Mouse (Mus musculus): Measurements from ENCODE around the gene Sh3bp5l. TPM values are rescaled to one million over a fixed set of nuclear protein-coding genes. Genes with fewer than 3 reads are reported as not detected.

Sh3bp5l gene
- polyA plus RNA-seq, 2 experiments, result 9.0 to 9.1 TPM

GRCm38 (mm10) chr11:58331546-58331945, 1.0 kb downstream of the Sh3bp5l start:
- Histone ChIP-seq H3K4me3 (ENCODE audit: insufficient read depth in 1 of 2, low read depth in 2 of 2, low read length in 2 of 2) (peak overlapping the region; percentile 92 to 96), H3K27me3 (ENCODE audit: control insufficient read depth, insufficient read depth, low read length) (no peaks in the 10 kb centered on the region), H3K9me3 (ENCODE audit: control insufficient read depth, low read length) (no peaks in the 10 kb centered on the region), H3K4me2 (ENCODE audit: low read depth) (peak overlapping the region; percentile 78), H3K4me1 (replicated peaks; ENCODE audit: control insufficient read depth in 2 of 2, insufficient read depth in 2 of 2, low read length in 1 of 2) (peaks cover 22 to 24% of the 10 kb centered on the region in 2 experiments), H3K36me3 (replicated peaks; ENCODE audit: control insufficient read depth, insufficient read depth, low read depth) (peaks cover 19% of the 10 kb centered on the region), H3K9ac (replicated peaks) (peak overlapping the region; percentile 95), H3K27ac (no peak overlapping the region)
- TF ChIP-seq CTCF (IDR thresholded peaks at IDR 0.05; ENCODE audit: low read depth), result no peak
- no peak for TF ChIP-seq EP300 (IDR thresholded peaks at IDR 0.05; ENCODE audit: low read depth)
- ATAC-seq (ENCODE audit: insufficient read depth), result no peak
- 79% methylated on average over 6 of the region's 6 CpGs for WGBS (ENCODE audit: insufficient replicate concordance)
- no peak for DNase-seq (ENCODE audit: low read depth in 3 of 3, low spot score in 3 of 3)

GRCm38 (mm10) chr11:58334746-58335145, 4.2 kb downstream of the Sh3bp5l start:
- H3K36me3 ChIP-seq (replicated peaks; ENCODE audit: control insufficient read depth, insufficient read depth, low read depth), result peaks cover 25% of the 10 kb centered on the region
- WGBS (ENCODE audit: insufficient replicate concordance), result 80% methylated on average over 3 of the region's 3 CpGs

GRCm38 (mm10) chr11:58346745-58347144, 16.2 kb downstream of the Sh3bp5l start:
- WGBS (ENCODE audit: insufficient replicate concordance), result 82% methylated on average over 4 of the region's 4 CpGs

More at GRCm38 (mm10) chr11:58334746-58335145, 4.2 kb downstream of the Sh3bp5l start:
- no peak overlapping the region for H3K27ac ChIP-seq
- H3K9ac ChIP-seq (replicated peaks), result no peak overlapping the region
- H3K27me3 ChIP-seq (ENCODE audit: control insufficient read depth, insufficient read depth, low read length), result no peaks in the 10 kb centered on the region
- H3K4me3 ChIP-seq (ENCODE audit: insufficient read depth in 1 of 2, low read depth in 2 of 2, low read length in 2 of 2), result no peak overlapping the region
- no peaks in the 10 kb centered on the region for H3K9me3 ChIP-seq (ENCODE audit: control insufficient read depth, low read length)
- H3K4me2 ChIP-seq (ENCODE audit: low read depth), result no peak overlapping the region
- no peak for DNase-seq (ENCODE audit: low read depth in 3 of 3, low spot score in 3 of 3)
- TF ChIP-seq CTCF (IDR thresholded peaks at IDR 0.05; ENCODE audit: low read depth), result no peak
- TF ChIP-seq EP300 (IDR thresholded peaks at IDR 0.05; ENCODE audit: low read depth), result no peak
- ATAC-seq (ENCODE audit: insufficient read depth), result no peak
- H3K4me1 ChIP-seq (replicated peaks; ENCODE audit: control insufficient read depth in 2 of 2, insufficient read depth in 2 of 2, low read length in 1 of 2), result peaks cover 12 to 15% of the 10 kb centered on the region in 2 experiments

GRCm38 (mm10) chr11:58350628-58351027, 20.1 kb downstream of the Sh3bp5l start:
- TF ChIP-seq CTCF (IDR thresholded peaks at IDR 0.05; ENCODE audit: low read depth), result peak; percentile 58
- no peak for TF ChIP-seq EP300 (IDR thresholded peaks at IDR 0.05; ENCODE audit: low read depth)
- Histone ChIP-seq H3K4me1 (replicated peaks; ENCODE audit: control insufficient read depth in 2 of 2, insufficient read depth in 2 of 2, low read length in 1 of 2) (peaks cover 45 to 50% of the 10 kb centered on the region in 2 experiments), H3K9me3 (ENCODE audit: control insufficient read depth, low read length) (no peaks in the 10 kb centered on the region), H3K36me3 (replicated peaks; ENCODE audit: control insufficient read depth, insufficient read depth, low read depth) (peaks cover 9% of the 10 kb centered on the region), H3K4me3 (ENCODE audit: insufficient read depth in 1 of 2, low read depth in 2 of 2, low read length in 2 of 2) (no peak overlapping the region), H3K27me3 (ENCODE audit: control insufficient read depth, insufficient read depth, low read length) (no peaks in the 10 kb centered on the region), H3K4me2 (ENCODE audit: low read depth) (peak overlapping the region; percentile 11), H3K9ac (replicated peaks) (no peak overlapping the region), H3K27ac (peak overlapping the region; percentile 94)
- 65% methylated on average over 4 of the region's 4 CpGs for WGBS (ENCODE audit: insufficient replicate concordance)
- ATAC-seq (ENCODE audit: insufficient read depth) (no peak), DNase-seq (ENCODE audit: low read depth in 3 of 3, low spot score in 3 of 3) (no peak)

More at GRCm38 (mm10) chr11:58346745-58347144, 16.2 kb downstream of the Sh3bp5l start:
- ATAC-seq (ENCODE audit: insufficient read depth) (no peak), DNase-seq (ENCODE audit: low read depth in 3 of 3, low spot score in 3 of 3) (no peak)
- no peak for TF ChIP-seq CTCF (IDR thresholded peaks at IDR 0.05; ENCODE audit: low read depth)
- no peak for TF ChIP-seq EP300 (IDR thresholded peaks at IDR 0.05; ENCODE audit: low read depth)
- H3K9ac ChIP-seq (replicated peaks), result no peak overlapping the region
- H3K4me2 ChIP-seq (ENCODE audit: low read depth), result no peak overlapping the region
- peaks cover 29% of the 10 kb centered on the region for H3K36me3 ChIP-seq (replicated peaks; ENCODE audit: control insufficient read depth, insufficient read depth, low read depth)
- no peaks in the 10 kb centered on the region for H3K9me3 ChIP-seq (ENCODE audit: control insufficient read depth, low read length)
- H3K27ac ChIP-seq, result no peak overlapping the region
- H3K27me3 ChIP-seq (ENCODE audit: control insufficient read depth, insufficient read depth, low read length), result no peaks in the 10 kb centered on the region
- no peak overlapping the region for H3K4me3 ChIP-seq (ENCODE audit: insufficient read depth in 1 of 2, low read depth in 2 of 2, low read length in 2 of 2)
- H3K4me1 ChIP-seq (replicated peaks; ENCODE audit: control insufficient read depth in 2 of 2, insufficient read depth in 2 of 2, low read length in 1 of 2), result peaks cover 12 to 15% of the 10 kb centered on the region in 2 experiments

GRCm38 (mm10) chr11:58351179-58351578, 20.7 kb downstream of the Sh3bp5l start:
- 40% methylated on average over 5 of the region's 5 CpGs for WGBS (ENCODE audit: insufficient replicate concordance)
- no peak overlapping the region; the same call in 1 of the 2 replicates for H3K9ac ChIP-seq (replicated peaks)
- H3K9me3 ChIP-seq (ENCODE audit: control insufficient read depth, low read length), result no peaks in the 10 kb centered on the region
- H3K4me2 ChIP-seq (ENCODE audit: low read depth), result peak overlapping the region; percentile 11
- H3K4me3 ChIP-seq (ENCODE audit: insufficient read depth in 1 of 2, low read depth in 2 of 2, low read length in 2 of 2), result no peak overlapping the region
- DNase-seq (ENCODE audit: low read depth in 3 of 3, low spot score in 3 of 3) (peak; percentile 55 to 68 (median 65)), ATAC-seq (ENCODE audit: insufficient read depth) (peak; percentile 59)
- H3K27me3 ChIP-seq (ENCODE audit: control insufficient read depth, insufficient read depth, low read length), result no peaks in the 10 kb centered on the region
- H3K27ac ChIP-seq, result peak overlapping the region; percentile 94
- TF ChIP-seq EP300 (IDR thresholded peaks at IDR 0.05; ENCODE audit: low read depth) (peak; percentile 84), CTCF (IDR thresholded peaks at IDR 0.05; ENCODE audit: low read depth) (no peak)
- peaks cover 4% of the 10 kb centered on the region for H3K36me3 ChIP-seq (replicated peaks; ENCODE audit: control insufficient read depth, insufficient read depth, low read depth)
- peaks cover 45 to 50% of the 10 kb centered on the region in 2 experiments for H3K4me1 ChIP-seq (replicated peaks; ENCODE audit: control insufficient read depth in 2 of 2, insufficient read depth in 2 of 2, low read length in 1 of 2)
